ENCODE assay signal across 10 mouse cellular contexts in genomic region chr17:35556812-35557211, GRCm38 (mm10). TPM values are rescaled to one million over a fixed set of nuclear protein-coding genes. Genes with fewer than 3 reads are reported as not detected.
A peak's percentile ranks its signal among the peaks of the same experiment; 100 is the strongest.
DNase-seq lines count a peak whose midpoint lies in the region; ATAC-seq lines count a peak whose summit lies in the region.
"Had no signal": no experiment of that assay in that cellular context is flagged by ENCODE, and none has a peak within 500 bp of the region (broad histone marks: within the 10 kb centered on the region; RNA-seq: fewer than 3 reads in every experiment).

No protein-coding gene starts in this region.

- no peaks in the 10 kb centered on the region for H3K4me1 ChIP-seq in embryonic facial prominence, embryonic 10.5 days
- no peaks in the 10 kb centered on the region for H3K4me1 ChIP-seq in limb, embryonic 10.5 days
- no peaks in the 10 kb centered on the region for H3K4me1 ChIP-seq in stomach, embryonic 16.5 days (ENCODE audit: control insufficient read depth, insufficient read depth, low read length)

- 0 out of 2 replicates have a peak, but pooled peaks cover 2% of the 10 kb centered on the region for H3K9me3 ChIP-seq in embryonic facial prominence, embryonic 10.5 days
- H3K9me3 ChIP-seq in limb, embryonic 10.5 days (replicated peaks): no peaks in the 10 kb centered on the region
- H3K9me3 ChIP-seq in stomach, embryonic 16.5 days (replicated peaks; ENCODE audit: control insufficient read depth, low read length): no peaks in the 10 kb centered on the region
- H3K9me3 ChIP-seq: embryonic facial prominence, embryonic 13.5 days had no signal

- H3K27ac ChIP-seq in embryonic facial prominence, embryonic 10.5 days (replicated peaks): no peak overlapping the region
- no peak overlapping the region for H3K27ac ChIP-seq in limb, embryonic 10.5 days
- peak overlapping the region; percentile 79; the same call in 1 of the 2 replicates for H3K27ac ChIP-seq in stomach, embryonic 16.5 days (ENCODE audit: low read length)
- H3K27ac ChIP-seq: embryonic facial prominence, embryonic 13.5 days had no signal

- H3K36me3 ChIP-seq in embryonic facial prominence, embryonic 10.5 days (replicated peaks): no peaks in the 10 kb centered on the region
- H3K36me3 ChIP-seq in limb, embryonic 10.5 days: no peaks in the 10 kb centered on the region
- no peaks in the 10 kb centered on the region for H3K36me3 ChIP-seq in stomach, embryonic 16.5 days (ENCODE audit: control insufficient read depth, insufficient read depth, low read length)
- H3K36me3 ChIP-seq: embryonic facial prominence, embryonic 13.5 days had no signal

- 31% methylated on average over 5 of the region's 5 CpGs for WGBS in embryonic facial prominence, embryonic 10.5 days
- whole genome bisulfite sequencing in limb, embryonic 10.5 days: 36% methylated on average over 5 of the region's 5 CpGs
- WGBS in stomach, embryonic 16.5 days: 22% methylated on average over 5 of the region's 5 CpGs

- ATAC-seq in stomach, embryonic 16.5 days (ENCODE audit: insufficient read depth, low FRiP score): 0 out of 2 replicates have a peak, but pooled peaks have one; percentile 17
- ATAC-seq in activated CD4-positive, CD25-positive, alpha-beta regulatory T cell, adult 4 months: no peak

- H3K4me3 ChIP-seq in embryonic facial prominence, embryonic 10.5 days: no peak overlapping the region
- no peak overlapping the region for H3K4me3 ChIP-seq in limb, embryonic 10.5 days
- H3K4me3 ChIP-seq in stomach, embryonic 16.5 days (replicated peaks; ENCODE audit: low read length): no peak overlapping the region
- H3K4me3 ChIP-seq: embryonic facial prominence, embryonic 13.5 days had no signal

- DNase-seq in heart, postnatal 10 days: peak; percentile 42 to 68
- no peak for DNase-seq in heart, adult 8-10 months (ENCODE audit: low spot score)
- peak; percentile 77 for DNase-seq in urinary bladder, postnatal 14 days (ENCODE audit: low spot score)
- DNase-seq in urinary bladder, postnatal 10 days (ENCODE audit: low spot score): no peak
- peak; percentile 58 for DNase-seq in embryonic facial prominence, embryonic 10.5 days (ENCODE audit: low spot score)
- peak; percentile 46 for DNase-seq in limb, embryonic 10.5 days (ENCODE audit: low spot score)

- H3K4me2 ChIP-seq in stomach, embryonic 16.5 days (ENCODE audit: low read depth, low read length): 0 out of 2 replicates have a peak overlapping the region, but pooled peaks have one; percentile 24
- H3K4me2 ChIP-seq: embryonic facial prominence, embryonic 13.5 days had no signal

- intact Hi-C loops in heart, postnatal 10 days (cut with DNase I): no loop called here

- H3K9ac ChIP-seq in stomach, embryonic 16.5 days (ENCODE audit: low read length): no peak overlapping the region
- H3K9ac ChIP-seq: embryonic facial prominence, embryonic 13.5 days had no signal

- H3K27me3 ChIP-seq in embryonic facial prominence, embryonic 10.5 days (replicated peaks; ENCODE audit: low read depth, poor library complexity, severe bottlenecking): 0 out of 2 replicates have a peak, but pooled peaks cover 4% of the 10 kb centered on the region
- H3K27me3 ChIP-seq in limb, embryonic 10.5 days (ENCODE audit: low read depth, poor library complexity, severe bottlenecking): no peaks in the 10 kb centered on the region
- H3K27me3 ChIP-seq in stomach, embryonic 16.5 days (ENCODE audit: control insufficient read depth, insufficient read depth, low read length): no peaks in the 10 kb centered on the region
- H3K27me3 ChIP-seq: embryonic facial prominence, embryonic 13.5 days had no signal

RNA-seq across cellular contexts. Expression of gene Cdsn, which starts 4.9 kb away (rescaled TPM):
- under 1 TPM; 0.14 to 0.15 TPM for total RNA-seq in heart, postnatal 10 days (2021)
- under 1 TPM; 0.14 to 0.37 (median 0.27) TPM for total RNA-seq in heart, adult 8-10 months (2022)
- not detected in 2 replicates for polyA plus RNA-seq in embryonic facial prominence, embryonic 10.5 days (2016; fragmentation: Nextera tagmentation; extraction: Ambion mirVana)
- polyA plus RNA-seq in limb, embryonic 10.5 days (2016; fragmentation: Nextera tagmentation; extraction: Ambion mirVana): not detected in 2 replicates
- 7.7 and 24.9 TPM in 2 replicates for polyA plus RNA-seq in stomach, embryonic 16.5 days (2015; fragmentation: Nextera tagmentation; extraction: Ambion mirVana)
- not detected for polyA plus RNA-seq in activated CD4-positive, CD25-positive, alpha-beta regulatory T cell, adult 4 months (2017; shearing (Covaris generic))
- polyA plus RNA-seq: embryonic facial prominence, embryonic 13.5 days had no signal

RNA-seq across cellular contexts. Expression of gene 2300002M23Rik, which starts 10.4 kb away (rescaled TPM):
- total RNA-seq in heart, postnatal 10 days (2021): not detected
- not detected for total RNA-seq in heart, adult 8-10 months (2022)
- not detected in 2 replicates for polyA plus RNA-seq in embryonic facial prominence, embryonic 10.5 days (2016; fragmentation: Nextera tagmentation; extraction: Ambion mirVana)
- polyA plus RNA-seq in limb, embryonic 10.5 days (2016; fragmentation: Nextera tagmentation; extraction: Ambion mirVana): not detected in 2 replicates
- 115 and 211 TPM in 2 replicates for polyA plus RNA-seq in stomach, embryonic 16.5 days (2015; fragmentation: Nextera tagmentation; extraction: Ambion mirVana)
- polyA plus RNA-seq in activated CD4-positive, CD25-positive, alpha-beta regulatory T cell, adult 4 months (2017; shearing (Covaris generic)): not detected
- polyA plus RNA-seq: liver, embryonic 16.5 days had no signal

RNA-seq across cellular contexts. Expression of gene Psors1c2, which starts 23.8 kb away (rescaled TPM):
- total RNA-seq in heart, postnatal 10 days (2021): not detected
- not detected for total RNA-seq in heart, adult 8-10 months (2022)
- 1.6 and 1.9 TPM in 2 replicates for polyA plus RNA-seq in embryonic facial prominence, embryonic 10.5 days (2016; fragmentation: Nextera tagmentation; extraction: Ambion mirVana)
- polyA plus RNA-seq in limb, embryonic 10.5 days (2016; fragmentation: Nextera tagmentation; extraction: Ambion mirVana): 1.4 TPM in 2 replicates
- polyA plus RNA-seq in stomach, embryonic 16.5 days (2015; fragmentation: Nextera tagmentation; extraction: Ambion mirVana): 1.3 and 2.0 TPM in 2 replicates
- not detected for polyA plus RNA-seq in activated CD4-positive, CD25-positive, alpha-beta regulatory T cell, adult 4 months (2017; shearing (Covaris generic))

RNA-seq across cellular contexts. Expression of gene Cchcr1, which starts 39.9 kb away (rescaled TPM):
- 1 to 10 TPM; 5.1 to 5.2 TPM for total RNA-seq in heart, postnatal 10 days (2021)
- total RNA-seq in heart, adult 8-10 months (2022): 1 to 10 TPM; 2.0 to 3.9 (median 2.4) TPM
- 24.2 and 25.0 TPM in 2 replicates for polyA plus RNA-seq in embryonic facial prominence, embryonic 10.5 days (2016; fragmentation: Nextera tagmentation; extraction: Ambion mirVana)
- 24.9 and 25.5 TPM in 2 replicates for polyA plus RNA-seq in limb, embryonic 10.5 days (2016; fragmentation: Nextera tagmentation; extraction: Ambion mirVana)
- 17.5 and 19.4 TPM in 2 replicates for polyA plus RNA-seq in stomach, embryonic 16.5 days (2015; fragmentation: Nextera tagmentation; extraction: Ambion mirVana)
- polyA plus RNA-seq in activated CD4-positive, CD25-positive, alpha-beta regulatory T cell, adult 4 months (2017; shearing (Covaris generic)): 1 to 10 TPM; 3.7 to 5.0 TPM

RNA-seq across cellular contexts. Expression of gene Tcf19, which starts 40.2 kb away (rescaled TPM):
- total RNA-seq in heart, postnatal 10 days (2021): 10 to 100 TPM; 17.5 to 17.9 TPM
- 1 to 10 TPM; 2.1 to 3.3 (median 2.4) TPM for total RNA-seq in heart, adult 8-10 months (2022)
- 43.7 and 45.5 TPM in 2 replicates for polyA plus RNA-seq in embryonic facial prominence, embryonic 10.5 days (2016; fragmentation: Nextera tagmentation; extraction: Ambion mirVana)
- 38.8 and 52.0 TPM in 2 replicates for polyA plus RNA-seq in limb, embryonic 10.5 days (2016; fragmentation: Nextera tagmentation; extraction: Ambion mirVana)
- polyA plus RNA-seq in stomach, embryonic 16.5 days (2015; fragmentation: Nextera tagmentation; extraction: Ambion mirVana): 79.6 and 83.1 TPM in 2 replicates
- 10 to 100 TPM; 29.2 to 36.6 TPM for polyA plus RNA-seq in activated CD4-positive, CD25-positive, alpha-beta regulatory T cell, adult 4 months (2017; shearing (Covaris generic))

Comparison
In these comparisons a context has a peak if more than half of its experiments do, and no peak if none do; other contexts are left out.
1. DNase-seq: peak in heart, postnatal 10 days (2 of 2), urinary bladder, postnatal 14 days (single experiment), embryonic facial prominence, embryonic 10.5 days (single experiment) and limb, embryonic 10.5 days (single experiment); none in heart, adult 8-10 months (single experiment) and urinary bladder, postnatal 10 days (single experiment).
2. RNA of gene 2300002M23Rik, which starts 10.4 kb away (polyA plus RNA-seq): 115 to 211 TPM in stomach, embryonic 16.5 days; not detected in embryonic facial prominence, embryonic 10.5 days, not detected in limb, embryonic 10.5 days and not detected in activated CD4-positive, CD25-positive, alpha-beta regulatory T cell, adult 4 months; every median in the first group is over 100 times any median in the second.